Mouse (Mus musculus) hindbrain, embryonic 10.5 days (tissue): ENCODE results near the gene Tmem87b. TPM values are rescaled to one million over a fixed set of nuclear protein-coding genes. Genes with fewer than 3 reads are reported as not detected.

ENCODE experiments used
- DNase-seq: peaks from one replicate; pipeline ENCODE4 v3.0.0-alpha.2; 2017; ENCODE audit warnings: low spot score
- H3K27ac ChIP-seq: fragments of 300-500 bp; sonication (generic); 2 replicates; pipeline ENCODE4 v1.5.1; 2016; ENCODE audit warnings: mild to moderate bottlenecking, moderate library complexity
- H3K27me3 ChIP-seq: fragments of 300-500 bp; sonication (generic); 2 replicates; pipeline ENCODE4 v1.6.1; 2016; ENCODE audit warnings: mild to moderate bottlenecking; ENCODE audit not compliant: poor library complexity, insufficient read depth, severe bottlenecking
- H3K36me3 ChIP-seq: fragments of 300-500 bp; sonication (generic); 2 replicates; pipeline ENCODE4 v1.6.1; 2016; ENCODE audit warnings: mild to moderate bottlenecking, moderate library complexity
- H3K4me1 ChIP-seq: fragments of 300-500 bp; sonication (generic); replicated peaks from 2 replicates; pipeline ENCODE4 v1.6.1; 2016; ENCODE audit warnings: mild to moderate bottlenecking
- H3K4me3 ChIP-seq: fragments of 300-500 bp; sonication (generic); 2 replicates; pipeline ENCODE4 v1.5.1; 2016; ENCODE audit warnings: mild to moderate bottlenecking, moderate library complexity
- H3K9me3 ChIP-seq: fragments of 300-500 bp; sonication (generic); 2 replicates; pipeline ENCODE4 v1.6.1; 2016; ENCODE audit warnings: mild to moderate bottlenecking, moderate library complexity
- WGBS: fragments of 180-500 bp; shearing (Covaris S2); methylation state at CpG from one replicate; pipeline ENCODE4 v1.1.7; 2016; 5-methylcytosine and 5-hydroxymethylcytosine counted together
- polyA plus RNA-seq: library from polyadenylated mRNA; unstranded; fragments of >200 nt; fragmentation: Nextera tagmentation; extraction: Ambion mirVana; gene quantifications from 2 replicates; pipeline ENCODE4 v1.2.1, GENCODE M21; 2016

The Tmem87b gene
- polyA plus RNA-seq = 23.6 and 29.4 TPM in 2 replicates

- H3K4me3 ChIP-seq = peak within 1 kb of the TSS; percentile 84
- WGBS = under 1% methylated on average over 59 of the region's 59 CpGs
- H3K9me3 ChIP-seq = no peaks in the 10 kb centered on the region
- no peaks in the 10 kb centered on the region for H3K27me3 ChIP-seq
- H3K4me1 ChIP-seq = peaks cover 27% of the 10 kb centered on the region
- no peaks in the 10 kb centered on the region for H3K36me3 ChIP-seq
- H3K27ac ChIP-seq = peak within 1 kb of the TSS; percentile 96
- DNase-seq = peak; percentile 98
Measured at GRCm38 (mm10) chr2:128817786-128818681, at the start of gene Tmem87b. Tmem87b (plus strand) TSS chr2:128818118.

GRCm38 (mm10) chr2:128768545-128769247, 49.2 kb upstream of the Tmem87b start:
- 86% methylated on average over 4 of the region's 4 CpGs for WGBS
- Histone ChIP-seq H3K36me3 (0 out of 2 replicates have a peak, but pooled peaks cover 4% of the 10 kb centered on the region), H3K9me3 (no peaks in the 10 kb centered on the region), H3K27ac (no peak overlapping the region), H3K27me3 (no peaks in the 10 kb centered on the region), H3K4me1 (peaks cover 6% of the 10 kb centered on the region; the same call in 1 of the 2 replicates), H3K4me3 (no peak overlapping the region)
- DNase-seq = no peak

GRCm38 (mm10) chr2:128770557-128770956, 47.4 kb upstream of the Tmem87b start:
- no peak overlapping the region for H3K4me3 ChIP-seq
- 0 out of 2 replicates have a peak, but pooled peaks cover 5% of the 10 kb centered on the region for H3K4me1 ChIP-seq
- H3K27me3 ChIP-seq = no peaks in the 10 kb centered on the region
- no peaks in the 10 kb centered on the region for H3K9me3 ChIP-seq
- 0 out of 2 replicates have a peak, but pooled peaks cover 4% of the 10 kb centered on the region for H3K36me3 ChIP-seq
- 92% methylated on average over 6 of the region's 6 CpGs for WGBS
- DNase-seq = no peak
- H3K27ac ChIP-seq = no peak overlapping the region

GRCm38 (mm10) chr2:128771048-128771447, 46.9 kb upstream of the Tmem87b start:
- H3K4me1 ChIP-seq = 0 out of 2 replicates have a peak, but pooled peaks cover 5% of the 10 kb centered on the region
- H3K36me3 ChIP-seq = 0 out of 2 replicates have a peak, but pooled peaks cover 4% of the 10 kb centered on the region
- H3K27ac ChIP-seq = no peak overlapping the region
- no peaks in the 10 kb centered on the region for H3K9me3 ChIP-seq
- no peak for DNase-seq
- no peak overlapping the region for H3K4me3 ChIP-seq
- H3K27me3 ChIP-seq = no peaks in the 10 kb centered on the region
- 91% methylated on average over 4 of the region's 4 CpGs for WGBS

- 92% methylated on average over 7 of the region's 7 CpGs for WGBS
- Histone ChIP-seq H3K36me3 (0 out of 2 replicates have a peak, but pooled peaks cover 4% of the 10 kb centered on the region), H3K4me1 (0 out of 2 replicates have a peak, but pooled peaks cover 5% of the 10 kb centered on the region), H3K9me3 (no peaks in the 10 kb centered on the region), H3K4me3 (no peak overlapping the region), H3K27ac (no peak overlapping the region), H3K27me3 (no peaks in the 10 kb centered on the region)
- DNase-seq = no peak
Measured at GRCm38 (mm10) chr2:128771750-128772338, 46.1 kb upstream of the Tmem87b start.

- Histone ChIP-seq H3K9me3 (no peaks in the 10 kb centered on the region), H3K27me3 (no peaks in the 10 kb centered on the region), H3K36me3 (peaks cover 4% of the 10 kb centered on the region; the same call in 1 of the 2 replicates), H3K4me3 (no peak overlapping the region), H3K27ac (no peak overlapping the region), H3K4me1 (peaks cover 10% of the 10 kb centered on the region)
- no peak for DNase-seq
- WGBS = 93% methylated on average over 5 of the region's 5 CpGs
Measured at GRCm38 (mm10) chr2:128782231-128782630, 35.7 kb upstream of the Tmem87b start.

GRCm38 (mm10) chr2:128783660-128784345, 34.1 kb upstream of the Tmem87b start:
- Histone ChIP-seq H3K4me1 (peaks cover 10% of the 10 kb centered on the region), H3K27ac (0 out of 2 replicates have a peak overlapping the region, but pooled peaks have one; percentile 40), H3K4me3 (no peak overlapping the region), H3K9me3 (no peaks in the 10 kb centered on the region), H3K27me3 (no peaks in the 10 kb centered on the region), H3K36me3 (peaks cover 4% of the 10 kb centered on the region; the same call in 1 of the 2 replicates)
- DNase-seq = peak; percentile 35
- WGBS = 72% methylated on average over 10 of the region's 10 CpGs

- Histone ChIP-seq H3K36me3 (peaks cover 4% of the 10 kb centered on the region; the same call in 1 of the 2 replicates), H3K27me3 (no peaks in the 10 kb centered on the region), H3K4me1 (peaks cover 10% of the 10 kb centered on the region), H3K27ac (no peak overlapping the region), H3K4me3 (no peak overlapping the region), H3K9me3 (no peaks in the 10 kb centered on the region)
- 92% methylated on average over 7 of the region's 7 CpGs for WGBS
- DNase-seq = no peak
Measured at GRCm38 (mm10) chr2:128784814-128785213, 33.1 kb upstream of the Tmem87b start.

- no peak for DNase-seq
- 53% methylated on average over 5 of the region's 5 CpGs for WGBS
Measured at GRCm38 (mm10) chr2:128786341-128786740, 31.6 kb upstream of the Tmem87b start.

GRCm38 (mm10) chr2:128786795-128787194, 31.1 kb upstream of the Tmem87b start:
- 58% methylated on average over 1 of the region's 1 CpGs for WGBS
- Histone ChIP-seq H3K4me1 (peaks cover 10% of the 10 kb centered on the region), H3K27ac (peak overlapping the region; percentile 62; the same call in 1 of the 2 replicates)

More at GRCm38 (mm10) chr2:128786341-128786740, 31.6 kb upstream of the Tmem87b start:
- no peak overlapping the region for H3K4me3 ChIP-seq
- H3K27me3 ChIP-seq = no peaks in the 10 kb centered on the region
- H3K27ac ChIP-seq = peak overlapping the region; percentile 62
- H3K36me3 ChIP-seq = 0 out of 2 replicates have a peak, but pooled peaks cover 4% of the 10 kb centered on the region
- H3K4me1 ChIP-seq = peaks cover 10% of the 10 kb centered on the region
- no peaks in the 10 kb centered on the region for H3K9me3 ChIP-seq

GRCm38 (mm10) chr2:128787805-128788204, 30.1 kb upstream of the Tmem87b start:
- no peaks in the 10 kb centered on the region for H3K9me3 ChIP-seq
- peaks cover 10% of the 10 kb centered on the region for H3K4me1 ChIP-seq
- H3K27ac ChIP-seq = no peak overlapping the region
- H3K36me3 ChIP-seq = 0 out of 2 replicates have a peak, but pooled peaks cover 7% of the 10 kb centered on the region
- no peak for DNase-seq
- H3K27me3 ChIP-seq = no peaks in the 10 kb centered on the region
- no peak overlapping the region for H3K4me3 ChIP-seq
- 94% methylated on average over 3 of the region's 3 CpGs for WGBS

More at GRCm38 (mm10) chr2:128786795-128787194, 31.1 kb upstream of the Tmem87b start:
- Histone ChIP-seq H3K27me3 (no peaks in the 10 kb centered on the region), H3K9me3 (no peaks in the 10 kb centered on the region), H3K36me3 (0 out of 2 replicates have a peak, but pooled peaks cover 4% of the 10 kb centered on the region), H3K4me3 (no peak overlapping the region)
- DNase-seq = no peak
